Mouse (Mus musculus) myocyte (in vitro differentiated cells): ENCODE data around the gene Gys2. TPM values are rescaled to one million over a fixed set of nuclear protein-coding genes. Genes with fewer than 3 reads are reported as not detected.
"Not testable (repeated sequence)": the region's sequence is repeated elsewhere in the genome, so short reads cannot be mapped to it uniquely, and the experiment has no call there.

ENCODE experiments used
- H3K27me3 ChIP-seq: one replicate; pipeline ENCODE4 v1.6.1; 2011; ENCODE audit not compliant: control insufficient read depth, insufficient read depth, insufficient read length
- H3K36me3 ChIP-seq: one replicate; pipeline ENCODE4 v1.6.1; 2011; ENCODE audit not compliant: control insufficient read depth, insufficient read depth
- H3K4me2 ChIP-seq: one replicate; pipeline ENCODE4 v1.6.1; 2011; ENCODE audit warnings: low read depth, control low read depth
- H3K4me3 ChIP-seq: one replicate; pipeline ENCODE4 v1.5.1; 2011; ENCODE audit warnings: mild to moderate bottlenecking, control low read depth, moderate library complexity
- H3K79me2 ChIP-seq: one replicate; pipeline ENCODE4 v1.6.1; 2011; ENCODE audit not compliant: control insufficient read depth, insufficient read depth
- H3ac ChIP-seq: one replicate; pipeline ENCODE4 v1.6.1; 2011; ENCODE audit not compliant: control insufficient read depth, insufficient read length
- CEBPB ChIP-seq: IDR thresholded peaks from 2 replicates; pipeline ENCODE4 v1.6.1; 2011; ENCODE audit warnings: mild to moderate bottlenecking, moderate library complexity; ENCODE audit not compliant: poor library complexity, insufficient read depth, severe bottlenecking
- E2F4 ChIP-seq: IDR thresholded peaks from one replicate; pipeline ENCODE4 v1.6.1; 2011; ENCODE audit warnings: mild to moderate bottlenecking, control low read depth, moderate library complexity; ENCODE audit not compliant: insufficient read depth
- MAX ChIP-seq: IDR thresholded peaks from one replicate; pipeline ENCODE4 v1.6.1; 2011; ENCODE audit warnings: low read depth, mild to moderate bottlenecking, control low read depth
- MYOD1 ChIP-seq, 3 experiments: IDR thresholded peaks; one replicate each; pipeline ENCODE4 v1.6.1; 2011; ENCODE audit warnings: control low read depth in 2 of 3, low read depth in 2 of 3, mild to moderate bottlenecking in 2 of 3, moderate library complexity in 1 of 3; ENCODE audit not compliant: insufficient read length in 2 of 3, control insufficient read depth in 1 of 3
- MYOG ChIP-seq, 3 experiments: IDR thresholded peaks; one replicate each; pipeline ENCODE4 v1.6.1; 2011; ENCODE audit warnings: control low read depth in 2 of 3, low read depth in 2 of 3, mild to moderate bottlenecking in 2 of 3; ENCODE audit not compliant: insufficient read length in 2 of 3, control insufficient read depth in 1 of 3, insufficient read depth in 1 of 3
- POLR2A ChIP-seq: IDR thresholded peaks from one replicate; pipeline ENCODE4 v1.6.1; 2011; ENCODE audit warnings: low read depth, mild to moderate bottlenecking, control low read depth, moderate library complexity; ENCODE audit not compliant: insufficient read length
- POLR2AphosphoS2 ChIP-seq: IDR thresholded peaks from one replicate; pipeline ENCODE4 v1.6.1; 2011; ENCODE audit warnings: low read depth, control low read depth; ENCODE audit not compliant: insufficient read length
- REST ChIP-seq: IDR thresholded peaks from one replicate; pipeline ENCODE4 v1.6.1; 2011; ENCODE audit warnings: mild to moderate bottlenecking, control low read depth, moderate library complexity; ENCODE audit not compliant: insufficient read depth, insufficient read length
- SRF ChIP-seq: IDR thresholded peaks from one replicate; pipeline ENCODE4 v1.6.1; 2011; ENCODE audit warnings: low read depth; ENCODE audit not compliant: control insufficient read depth, insufficient read length
- TCF12 ChIP-seq: IDR thresholded peaks from one replicate; pipeline ENCODE4 v1.6.1; 2011; ENCODE audit warnings: mild to moderate bottlenecking, control low read depth; ENCODE audit not compliant: poor library complexity, insufficient read depth, severe bottlenecking
- TCF3 ChIP-seq: IDR thresholded peaks from one replicate; pipeline ENCODE4 v1.6.1; 2011; ENCODE audit warnings: low read depth, control low read depth; ENCODE audit not compliant: insufficient read length
- USF1 ChIP-seq: IDR thresholded peaks from one replicate; pipeline ENCODE4 v1.6.1; 2011; ENCODE audit warnings: low read depth, mild to moderate bottlenecking, control low read depth, moderate library complexity
- polyA plus RNA-seq: library from polyadenylated mRNA; unstranded; fragments of >200 nt; fragmentation: generic; extraction: Trizol; gene quantifications from one replicate; pipeline ENCODE4 v1.2.1, GENCODE M21; 2012; ENCODE audit warnings: missing spikeins

The Gys2 gene
- not detected for polyA plus RNA-seq

DNA sequence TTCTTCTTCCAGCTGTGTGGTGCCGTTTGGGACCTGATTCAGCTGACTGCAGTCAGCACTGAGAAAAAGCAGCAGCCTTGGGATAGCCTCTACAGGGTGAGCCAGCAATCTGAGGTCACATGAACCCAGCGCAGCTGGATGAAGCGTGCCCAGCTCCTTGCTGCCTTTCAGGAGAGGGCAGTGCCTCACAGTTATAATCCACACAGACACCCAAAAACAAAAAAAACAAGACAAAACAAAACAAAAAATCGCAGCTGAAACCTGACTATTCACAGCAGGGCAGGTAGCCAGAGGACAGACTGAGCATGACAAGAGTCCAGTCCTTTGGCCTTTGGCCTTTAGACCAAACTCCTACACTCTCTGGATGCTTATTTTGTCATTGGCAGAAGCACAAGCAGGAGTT is at the start of gene Gys2:
Gene Gys2, minus strand, starts transcription at position 309 of the 403 bp plus-strand sequence.
- H3K4me3 ChIP-seq, result no peak within 1 kb of the TSS
- no peaks in the 10 kb centered on the region for H3K79me2 ChIP-seq
- H3K36me3 ChIP-seq, result no peaks in the 10 kb centered on the region
- H3K27me3 ChIP-seq, result no peaks in the 10 kb centered on the region
- no peak within 1 kb of the TSS for H3ac ChIP-seq
- TF ChIP-seq MYOG (IDR thresholded peaks at IDR 0.05; ENCODE audit: control insufficient read depth in 1 of 3, insufficient read depth in 1 of 3, insufficient read length in 2 of 3, low read depth in 2 of 3) (no peak), REST (no peak), POLR2A (no peak), POLR2AphosphoS2 (no peak), MAX (no peak), E2F4 (no peak), SRF (no peak), MYOD1 (IDR thresholded peaks at IDR 0.05; ENCODE audit: control insufficient read depth in 1 of 3, insufficient read length in 2 of 3, low read depth in 2 of 3) (no peak), TCF12 (no peak), CEBPB (no peak), USF1 (no peak), TCF3 (no peak)
- H3K4me2 ChIP-seq, result no peak within 1 kb of the TSS

DNA sequence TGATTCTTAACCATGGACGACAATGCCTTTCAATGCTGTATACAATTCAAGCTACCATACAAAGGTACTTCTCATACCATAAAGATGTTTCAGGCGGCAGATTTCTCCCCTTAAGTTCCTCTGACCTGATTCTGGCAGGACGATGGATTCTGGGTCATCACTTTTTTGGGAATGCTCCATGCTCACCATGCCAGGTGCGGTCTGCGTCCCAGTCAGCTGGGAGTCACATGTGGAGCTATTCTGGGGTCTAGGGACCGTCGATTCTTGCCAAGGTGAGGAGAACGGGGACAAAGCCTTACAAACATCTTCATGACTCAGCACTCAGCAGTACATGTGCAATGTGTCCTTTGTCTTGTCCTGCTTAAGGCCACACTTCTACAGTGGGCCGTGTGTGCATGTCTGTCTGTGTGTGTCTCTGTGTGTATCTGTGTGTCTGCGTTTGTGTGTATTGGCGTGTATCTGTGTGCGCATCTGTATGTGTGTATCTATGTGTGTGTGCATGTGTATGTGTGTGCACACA is 48.7 kb upstream of the Gys2 start:
- no peaks in the 10 kb centered on the region for H3K36me3 ChIP-seq
- H3K27me3 ChIP-seq, result peaks cover 10% of the 10 kb centered on the region
- TF ChIP-seq POLR2AphosphoS2 (no peak), MYOD1 (IDR thresholded peaks at IDR 0.05; ENCODE audit: control insufficient read depth in 1 of 3, insufficient read length in 2 of 3, low read depth in 2 of 3) (no peak), MAX (no peak), USF1 (no peak), CEBPB (no peak), TCF12 (no peak), MYOG (IDR thresholded peaks at IDR 0.05; ENCODE audit: control insufficient read depth in 1 of 3, insufficient read depth in 1 of 3, insufficient read length in 2 of 3, low read depth in 2 of 3) (no peak), E2F4 (no peak)
- H3K79me2 ChIP-seq, result no peaks in the 10 kb centered on the region
- no peak overlapping the region for H3ac ChIP-seq
- no peak overlapping the region for H3K4me3 ChIP-seq
- H3K4me2 ChIP-seq, result no peak overlapping the region

DNA sequence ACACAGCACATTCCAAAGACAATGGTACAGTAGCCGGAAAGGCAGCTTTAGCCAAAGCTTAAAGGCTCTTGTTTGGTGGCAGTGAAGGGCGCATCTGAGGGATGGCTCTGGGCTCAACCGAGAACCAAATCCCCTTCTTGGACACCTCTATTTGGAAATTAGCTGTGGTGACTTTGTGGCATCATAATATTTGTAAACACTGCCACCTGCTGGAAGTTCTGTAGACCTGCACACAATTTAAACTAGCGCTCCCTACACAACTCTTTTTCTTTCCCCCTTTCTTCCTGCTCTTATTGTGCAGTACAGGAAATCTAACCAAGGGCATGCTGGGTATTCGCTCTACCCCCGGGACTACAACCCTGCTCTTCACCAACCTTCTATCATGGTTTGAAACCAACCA is 46.2 kb upstream of the Gys2 start:
- Histone ChIP-seq H3K4me3 (no peak overlapping the region), H3K27me3 (peaks cover 10% of the 10 kb centered on the region), H3K79me2 (no peaks in the 10 kb centered on the region), H3K4me2 (no peak overlapping the region), H3K36me3 (no peaks in the 10 kb centered on the region), H3ac (no peak overlapping the region)
- no peak for TF ChIP-seq POLR2A
- no peak for TF ChIP-seq E2F4
- TF ChIP-seq MYOG (IDR thresholded peaks at IDR 0.05; ENCODE audit: control insufficient read depth in 1 of 3, insufficient read depth in 1 of 3, insufficient read length in 2 of 3, low read depth in 2 of 3), result no peak
- TF ChIP-seq TCF3, result no peak
- no peak for TF ChIP-seq TCF12
- no peak for TF ChIP-seq POLR2AphosphoS2
- no peak for TF ChIP-seq SRF
- TF ChIP-seq CEBPB, result no peak
- no peak for TF ChIP-seq REST
- no peak for TF ChIP-seq MAX
- no peak for TF ChIP-seq USF1
- TF ChIP-seq MYOD1 (IDR thresholded peaks at IDR 0.05; ENCODE audit: control insufficient read depth in 1 of 3, insufficient read length in 2 of 3, low read depth in 2 of 3), result no peak

DNA sequence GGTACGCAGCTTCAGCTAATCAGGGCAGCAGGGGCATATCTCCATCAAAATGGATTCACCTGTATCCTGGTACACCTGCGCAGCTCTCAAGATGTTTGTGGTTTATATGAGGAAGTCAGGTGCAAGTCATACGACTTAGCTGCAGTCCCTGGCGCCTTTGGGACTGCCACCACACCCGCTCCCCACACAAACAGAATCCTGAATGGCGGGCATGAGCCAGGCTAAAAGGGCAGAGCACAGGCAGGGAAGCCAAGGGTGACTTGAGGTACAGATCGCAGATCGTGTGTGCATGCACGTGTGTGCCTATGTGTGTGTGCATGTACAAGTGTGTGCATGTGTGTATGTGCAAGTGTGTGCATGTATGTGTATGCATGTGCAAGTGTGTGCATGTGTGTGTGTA is 42.5 kb upstream of the Gys2 start:
- H3K27me3 ChIP-seq, H3K36me3 ChIP-seq, H3K4me3 ChIP-seq, H3ac ChIP-seq, H3K4me2 ChIP-seq, H3K79me2 ChIP-seq: not testable (repeated sequence)

DNA sequence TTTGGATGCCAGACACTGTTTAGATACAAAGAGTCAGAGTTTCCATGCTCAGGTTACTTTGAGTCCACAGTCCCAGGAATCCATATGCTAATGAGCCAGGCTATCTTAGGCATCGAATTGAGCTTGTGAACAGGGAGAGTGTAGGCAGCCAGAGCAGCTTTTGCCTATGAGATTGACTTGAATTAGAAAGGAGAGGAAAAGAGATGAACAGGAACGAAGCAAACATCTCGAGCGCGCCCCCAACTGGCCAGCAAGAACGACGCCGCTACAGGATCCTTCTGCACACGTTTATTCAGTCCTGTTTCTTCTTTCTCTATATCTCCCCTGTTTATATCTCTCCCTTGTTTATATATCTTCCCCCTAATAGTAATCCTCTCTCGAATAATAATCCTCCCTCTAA is 42.0 kb upstream of the Gys2 start:
- Histone ChIP-seq H3K36me3 (no peaks in the 10 kb centered on the region), H3K79me2 (no peaks in the 10 kb centered on the region), H3K4me3 (no peak overlapping the region), H3ac (no peak overlapping the region), H3K27me3 (no peaks in the 10 kb centered on the region), H3K4me2 (no peak overlapping the region)
- TF ChIP-seq TCF12, result no peak
- TF ChIP-seq POLR2A, result no peak
- no peak for TF ChIP-seq POLR2AphosphoS2
- no peak for TF ChIP-seq TCF3
- no peak for TF ChIP-seq CEBPB
- TF ChIP-seq REST, result no peak
- no peak for TF ChIP-seq MYOD1 (IDR thresholded peaks at IDR 0.05; ENCODE audit: control insufficient read depth in 1 of 3, insufficient read length in 2 of 3, low read depth in 2 of 3)
- TF ChIP-seq E2F4, result no peak
- TF ChIP-seq USF1, result no peak
- no peak for TF ChIP-seq MAX
- TF ChIP-seq MYOG (IDR thresholded peaks at IDR 0.05; ENCODE audit: control insufficient read depth in 1 of 3, insufficient read depth in 1 of 3, insufficient read length in 2 of 3, low read depth in 2 of 3), result no peak
- TF ChIP-seq SRF, result no peak
